Mouse (Mus musculus) testis, adult 2 months (tissue): Measurements from ENCODE around the gene H2-T3. TPM values are rescaled to one million over a fixed set of nuclear protein-coding genes. Genes with fewer than 3 reads are reported as not detected.
"Not testable (repeated sequence)": the region's sequence is repeated elsewhere in the genome, so short reads cannot be mapped to it uniquely, and the experiment has no call there.

Source experiments
- H3K27ac ChIP-seq: fragments of 200-500 bp; 2 replicates; pipeline ENCODE4 v1.5.1; 2012; ENCODE audit warnings: low read depth, low read length; ENCODE audit not compliant: control insufficient read depth, insufficient read depth
- H3K27me3 ChIP-seq: fragments of 200-500 bp; 2 replicates; pipeline ENCODE4 v1.6.1; 2012; ENCODE audit warnings: mild to moderate bottlenecking, low read length, moderate library complexity; ENCODE audit not compliant: control insufficient read depth, insufficient read depth
- H3K36me3 ChIP-seq: fragments of 200-500 bp; 2 replicates; pipeline ENCODE4 v1.6.1; 2012; ENCODE audit warnings: mild to moderate bottlenecking, low read length; ENCODE audit not compliant: control insufficient read depth, insufficient read depth
- H3K4me1 ChIP-seq: fragments of 200-500 bp; 2 replicates; pipeline ENCODE4 v1.6.1; 2012; ENCODE audit warnings: low read length; ENCODE audit not compliant: control insufficient read depth, insufficient read depth
- H3K4me3 ChIP-seq: fragments of 200-500 bp; 2 replicates; pipeline ENCODE4 v1.5.1; 2012; ENCODE audit warnings: low read depth, mild to moderate bottlenecking, low read length, moderate library complexity, mixed read lengths; ENCODE audit not compliant: control insufficient read depth
- CTCF ChIP-seq: fragments of 200-500 bp; IDR thresholded peaks from 2 replicates; pipeline ENCODE4 v1.5.1; 2012; ENCODE audit warnings: low read depth, mild to moderate bottlenecking, inconsistent platforms, low read length, moderate library complexity; ENCODE audit not compliant: control insufficient read depth, insufficient read depth, insufficient replicate concordance
- POLR2A ChIP-seq: fragments of 200-500 bp; IDR thresholded peaks from 2 replicates; pipeline ENCODE4 v1.6.1; 2012; ENCODE audit warnings: low read depth, mild to moderate bottlenecking, inconsistent platforms, low read length, moderate library complexity; ENCODE audit not compliant: control insufficient read depth
- polyA plus RNA-seq: library from polyadenylated mRNA; depleted of rRNA; stranded (reverse); fragments of >200 nt; gene quantifications from 2 replicates; pipeline ENCODE4 v1.2.3, GENCODE M21; 2012; rRNA removed

The H2-T3 gene
- polyA plus RNA-seq, 1 experiment = not detected

DNA sequence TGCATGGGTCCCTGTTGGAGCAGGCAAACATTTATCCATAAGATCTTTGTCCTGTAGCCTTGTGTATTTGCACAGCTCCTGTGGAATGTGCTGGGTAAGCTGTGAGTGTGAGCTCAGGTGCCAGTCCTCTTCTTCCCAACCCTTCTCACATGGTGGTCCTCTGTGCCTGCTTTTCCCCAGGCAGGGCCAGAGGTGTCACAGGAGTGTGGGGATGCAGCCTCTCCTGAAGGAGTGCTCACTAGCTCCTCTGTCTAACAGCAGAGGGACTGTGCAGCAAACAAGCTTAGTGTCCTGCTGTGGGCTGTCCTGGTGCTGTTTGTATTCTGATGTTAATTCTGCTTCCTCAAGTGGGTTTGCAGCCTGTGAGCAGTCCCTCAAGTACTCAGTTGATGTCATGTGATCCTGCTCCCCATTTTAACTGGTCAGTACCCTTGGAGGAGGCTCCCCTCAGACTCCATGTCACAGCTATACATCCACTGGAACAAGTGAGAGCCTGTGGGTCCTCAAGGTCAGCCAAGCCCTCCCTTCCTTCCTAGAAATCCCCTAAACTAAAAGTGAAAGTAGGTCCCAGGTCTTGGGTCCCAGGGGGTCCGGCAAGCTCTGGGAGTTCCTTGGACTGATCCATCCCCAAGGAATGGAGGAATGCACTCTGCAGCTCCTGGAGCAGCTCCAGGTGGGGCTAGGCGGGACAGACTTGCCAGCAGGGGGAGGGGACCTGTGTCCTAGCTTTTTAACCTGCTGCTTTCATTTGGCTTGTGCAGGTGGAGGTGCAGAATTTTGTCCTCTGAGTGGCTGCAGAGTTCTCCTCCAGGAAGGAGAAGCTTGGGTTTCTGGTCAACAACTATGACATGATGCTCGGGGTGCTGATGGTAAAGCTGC is 35.6 kb downstream of the H2-T3 start:
- TF ChIP-seq CTCF (no peak), POLR2A (no peak)
- peaks cover 3% of the 10 kb centered on the region; the same call in 1 of the 2 replicates for H3K27me3 ChIP-seq
- no peak overlapping the region for H3K4me3 ChIP-seq
- no peaks in the 10 kb centered on the region for H3K36me3 ChIP-seq
- H3K27ac ChIP-seq = no peak overlapping the region
- H3K4me1 ChIP-seq = peaks cover 3% of the 10 kb centered on the region; the same call in 1 of the 2 replicates

DNA sequence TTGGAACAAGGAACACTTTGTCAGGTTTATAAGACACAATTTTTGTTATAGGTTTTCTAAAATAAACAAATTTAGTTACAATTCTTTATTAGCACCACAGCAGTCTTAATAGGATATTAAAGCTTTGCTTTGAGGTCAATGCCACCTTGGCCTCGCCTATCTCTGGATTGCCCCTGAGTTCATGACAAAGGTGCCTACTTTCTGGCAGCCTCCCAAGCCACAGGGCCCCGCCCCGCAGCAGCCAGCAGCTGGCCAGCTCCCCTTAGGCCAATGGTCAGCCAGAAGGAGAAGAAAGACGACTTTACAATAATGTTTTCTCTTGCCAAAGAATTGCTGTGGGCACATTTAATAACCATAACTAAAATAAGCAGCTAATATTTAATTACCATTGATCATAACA is 38.9 kb downstream of the H2-T3 start:
- not testable (repeated sequence) for H3K4me1 ChIP-seq, H3K27me3 ChIP-seq, H3K4me3 ChIP-seq, H3K36me3 ChIP-seq, H3K27ac ChIP-seq

DNA sequence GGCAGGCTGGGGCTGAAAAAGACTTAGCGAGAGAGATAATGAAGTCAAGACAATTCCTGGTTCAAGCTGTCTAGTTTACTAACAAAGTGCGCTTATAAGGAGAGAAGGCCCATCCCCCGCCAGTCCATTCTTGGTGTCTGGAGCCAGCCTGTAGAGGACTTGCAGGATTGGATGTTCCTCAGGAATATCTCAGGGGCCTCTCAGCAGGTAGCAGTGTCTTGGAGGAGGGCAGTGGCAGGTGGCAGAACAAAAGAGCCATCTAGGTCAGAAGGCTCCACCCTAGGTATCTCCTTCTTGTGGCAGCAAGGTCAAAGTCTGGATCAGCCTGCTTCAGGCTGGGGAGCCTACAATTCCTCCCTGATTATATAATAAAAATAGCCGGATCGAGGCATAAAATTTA is 41.6 kb downstream of the H2-T3 start:
- H3K27ac ChIP-seq, H3K36me3 ChIP-seq, H3K27me3 ChIP-seq, H3K4me1 ChIP-seq, H3K4me3 ChIP-seq: not testable (repeated sequence)

DNA sequence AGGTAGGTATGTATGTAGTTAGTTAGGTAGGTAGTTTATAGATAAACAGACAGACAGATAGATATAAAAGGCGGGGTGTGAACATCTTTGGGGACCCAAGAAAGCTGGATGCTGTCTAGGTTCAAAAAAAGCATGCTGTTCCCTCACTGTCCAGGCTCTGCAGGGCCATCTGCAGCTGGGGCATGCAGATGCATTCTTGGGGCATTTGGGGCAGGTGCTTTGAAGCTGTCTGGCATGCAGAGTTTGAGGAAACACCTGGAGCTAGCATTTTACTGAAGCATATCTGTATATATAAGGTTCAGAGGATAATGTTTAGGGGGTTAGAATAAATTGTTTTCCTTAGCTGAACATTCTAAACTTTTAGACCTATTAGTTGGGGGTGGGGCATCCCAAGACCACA is 43.1 kb downstream of the H2-T3 start:
- H3K27me3 ChIP-seq, H3K36me3 ChIP-seq, H3K4me3 ChIP-seq, H3K27ac ChIP-seq, H3K4me1 ChIP-seq: not testable (repeated sequence)

DNA sequence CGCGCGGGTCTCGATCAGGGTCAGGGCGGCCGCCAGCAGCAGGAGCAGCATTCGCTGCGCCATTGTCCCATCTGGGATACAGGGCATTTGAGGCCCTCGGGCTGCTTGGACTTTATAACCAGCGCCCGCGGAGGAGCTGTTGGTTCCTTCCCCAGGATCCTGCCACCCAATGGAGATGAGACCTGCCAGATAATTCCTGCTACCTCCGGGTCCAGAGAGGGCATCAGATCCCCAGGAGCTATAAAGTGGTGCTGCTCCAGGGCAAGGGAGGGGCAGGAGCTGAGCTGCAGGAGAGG is 44.3 kb downstream of the H2-T3 start:
- H3K4me1 ChIP-seq, H3K36me3 ChIP-seq, H3K4me3 ChIP-seq, H3K27ac ChIP-seq, H3K27me3 ChIP-seq: not testable (repeated sequence)

DNA sequence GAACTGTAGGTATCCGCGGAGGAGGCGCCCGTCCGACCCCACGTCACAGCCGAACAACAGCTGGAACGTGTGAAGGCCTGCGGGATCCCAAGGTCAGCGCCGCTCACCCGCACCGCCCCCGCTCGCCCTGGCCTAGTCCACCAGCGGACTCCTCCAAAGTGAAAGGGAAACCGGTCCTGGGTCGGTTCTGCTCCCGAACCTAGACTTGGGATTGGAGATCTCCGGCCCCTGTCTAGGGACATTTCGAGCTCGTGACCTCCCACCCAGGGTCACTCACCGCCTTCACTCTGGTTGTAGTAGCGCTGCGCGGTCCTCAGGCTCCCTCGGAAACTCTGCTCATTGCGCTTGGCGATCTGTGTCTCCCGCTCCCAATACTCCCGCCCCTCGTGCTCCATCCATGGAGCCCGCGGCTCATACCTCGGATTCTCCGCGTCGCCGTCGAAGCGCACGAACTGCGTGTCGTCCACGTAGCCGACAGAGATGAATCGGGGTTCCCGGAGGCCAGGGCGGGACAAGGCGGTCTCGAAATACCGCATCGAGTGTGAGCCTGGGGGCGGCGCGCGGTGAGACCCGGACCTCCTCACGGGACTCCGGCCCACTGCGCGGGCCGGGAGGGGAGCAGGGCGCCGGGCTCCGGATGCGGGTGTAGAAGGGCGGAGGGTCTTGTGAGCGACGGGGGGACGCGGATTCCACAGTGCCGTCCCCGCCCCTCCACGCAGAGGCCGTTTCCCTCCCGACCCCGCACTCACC is 44.8 kb downstream of the H2-T3 start:
- H3K4me1 ChIP-seq = peaks cover 5% of the 10 kb centered on the region; the same call in 1 of the 2 replicates
- TF ChIP-seq POLR2A = no peak
- TF ChIP-seq CTCF = no peak
- H3K27ac ChIP-seq = no peak overlapping the region
- no peaks in the 10 kb centered on the region for H3K27me3 ChIP-seq
- H3K36me3 ChIP-seq = no peaks in the 10 kb centered on the region
- H3K4me3 ChIP-seq = peak overlapping the region; percentile 58

DNA sequence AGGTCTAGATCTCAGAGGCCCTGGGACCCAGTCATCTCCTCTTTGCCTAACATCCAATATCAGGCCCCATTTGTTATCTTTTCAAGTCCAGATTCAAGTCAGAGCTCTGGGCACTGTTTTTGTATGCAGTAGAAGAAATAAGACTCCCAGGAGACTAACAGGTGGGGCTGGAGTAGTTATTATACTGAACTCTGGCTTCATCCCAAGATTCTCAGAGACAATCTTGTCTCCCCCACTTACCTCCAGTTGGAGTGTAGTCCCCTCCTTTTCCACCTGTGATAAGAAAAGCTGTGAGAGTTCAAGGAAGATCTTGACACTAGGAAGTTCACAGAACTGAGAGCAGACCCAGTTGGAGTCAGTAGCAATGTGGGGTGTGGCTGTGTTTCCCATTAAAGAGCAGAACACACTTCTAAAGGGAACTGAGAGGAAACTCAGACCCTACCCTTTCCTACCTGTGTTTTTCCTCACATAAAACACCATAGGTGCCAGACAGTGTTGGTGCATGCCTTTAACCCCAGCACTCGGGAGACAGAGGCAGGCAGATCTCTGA is 53.7 kb downstream of the H2-T3 start:
- not testable (repeated sequence) for H3K36me3 ChIP-seq, H3K4me3 ChIP-seq, H3K4me1 ChIP-seq, H3K27ac ChIP-seq, H3K27me3 ChIP-seq

Other genes with a start within 250 kb of the H2-T3 start
- gene Abcf1, start 220.5 kb downstream of the H2-T3 start, polyA plus RNA-seq = 122 and 129 TPM in 2 replicates
- 109 and 114 TPM in 2 replicates for gene Gnl1, start 210.4 kb downstream of the H2-T3 start, polyA plus RNA-seq
- 35.7 and 38.2 TPM in 2 replicates for gene Prr3, start 210.1 kb downstream of the H2-T3 start, polyA plus RNA-seq
- gene H2-T24, start 169.7 kb downstream of the H2-T3 start, polyA plus RNA-seq = 0.07 and 0.17 TPM in 2 replicates
- gene H2-T23, start 157.4 kb downstream of the H2-T3 start, polyA plus RNA-seq = 2.8 and 4.7 TPM in 2 replicates
- 1.6 and 2.1 TPM in 2 replicates for gene H2-T22, start 147.5 kb downstream of the H2-T3 start, polyA plus RNA-seq
- gene Gm6034, start 147.3 kb downstream of the H2-T3 start, polyA plus RNA-seq = not detected in 2 replicates
- 0.22 and 0.29 TPM in 2 replicates for gene Gm11127, start 131.9 kb downstream of the H2-T3 start, polyA plus RNA-seq
- gene Gm19684, start 68.6 kb downstream of the H2-T3 start, polyA plus RNA-seq = not detected in 2 replicates
- not detected in 2 replicates for gene Gm7030, start 60.9 kb downstream of the H2-T3 start, polyA plus RNA-seq
- 0.21 TPM in 1 of 2 replicates, not detected in the other for gene Gm8909, start 21.8 kb downstream of the H2-T3 start, polyA plus RNA-seq
- 82.5 and 90.8 TPM in 2 replicates for gene Rpp21, start 67.8 kb upstream of the H2-T3 start, polyA plus RNA-seq
- 44.3 and 45.4 TPM in 2 replicates for gene Trim39, start 82.0 kb upstream of the H2-T3 start, polyA plus RNA-seq
- 0.12 TPM in 1 of 2 replicates, not detected in the other for gene H2-M10.2, start 96.2 kb upstream of the H2-T3 start, polyA plus RNA-seq
- gene H2-M10.1, start 135.9 kb upstream of the H2-T3 start, polyA plus RNA-seq = not detected in 2 replicates
- 0.12 and 0.16 TPM in 2 replicates for gene H2-M10.3, start 178.1 kb upstream of the H2-T3 start, polyA plus RNA-seq